Mouse (Mus musculus) cerebellum, adult (tissue): ENCODE data around the gene Rgs18.

Source experiments
- ATAC-seq: cut with Nextera tagmentation; 2 replicates; pipeline ENCODE4 v1.9.2; 2017; ENCODE audit warnings: mild to moderate bottlenecking, moderate library complexity, mixed read lengths; ENCODE audit not compliant: insufficient number of reproducible peaks, low FRiP score, low TSS enrichment

Rgs18 gene

DNA sequence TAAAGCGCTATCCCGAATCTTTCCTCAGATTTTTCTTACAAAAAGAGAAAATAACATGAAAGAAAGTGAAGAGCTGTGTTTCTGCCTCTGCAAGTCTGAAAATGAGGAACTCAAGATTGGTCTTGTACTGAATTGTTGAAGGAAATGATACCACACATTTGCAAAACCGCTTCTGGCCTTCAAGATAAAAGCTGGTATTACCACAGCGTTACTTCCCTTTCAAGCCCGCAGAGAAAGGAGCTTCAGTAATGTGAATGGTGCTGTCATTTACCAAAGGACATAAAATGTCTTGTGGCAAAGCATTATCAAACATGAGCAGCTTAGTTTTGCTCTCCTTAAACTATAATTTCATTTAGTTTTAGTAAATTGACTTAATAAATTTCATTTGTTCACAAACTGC, at the start of gene Rgs18:
Rgs18 (minus strand) TSS at position 105 of the 400 bp plus-strand sequence.
- ATAC-seq = no peak

DNA sequence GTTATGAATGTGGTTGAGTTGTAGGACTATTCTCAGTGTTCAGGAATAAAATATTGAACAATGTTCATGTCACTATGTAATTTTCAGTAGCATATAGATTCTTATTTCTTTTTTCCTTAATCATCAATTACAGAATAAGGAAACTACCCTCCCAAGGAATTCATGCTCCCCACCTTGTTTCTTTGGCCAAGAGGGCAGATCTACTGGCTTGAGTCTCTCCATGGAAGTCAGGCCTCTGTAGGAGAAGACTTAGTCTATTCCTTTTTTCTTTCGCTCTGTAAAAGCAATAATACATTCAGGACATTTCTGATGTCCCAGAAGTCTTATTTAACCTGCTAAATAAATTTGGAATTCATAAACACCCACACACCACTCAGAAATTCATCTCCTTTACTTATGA, 841 bp downstream of the Rgs18 start:
- no peak for ATAC-seq

DNA sequence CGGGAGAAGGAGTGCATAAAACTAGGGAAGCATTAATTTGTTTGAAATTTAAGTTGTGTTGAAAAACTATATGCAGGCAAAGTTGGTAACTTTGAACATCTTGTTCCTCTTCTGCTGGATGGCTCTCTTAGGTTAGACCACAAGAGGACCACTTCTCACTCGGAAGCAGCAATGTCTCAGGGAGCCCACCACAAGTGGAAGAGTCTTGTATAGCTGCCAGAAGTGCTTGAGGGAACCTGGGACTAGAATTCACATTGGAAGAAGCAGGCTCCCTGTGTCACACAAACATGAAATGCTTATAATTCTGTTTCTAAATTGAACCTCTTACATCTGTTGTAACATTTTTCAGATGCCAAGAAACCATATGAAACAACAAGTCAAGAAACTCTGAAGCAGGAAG, 9.0 kb downstream of the Rgs18 start:
- no peak for ATAC-seq

DNA sequence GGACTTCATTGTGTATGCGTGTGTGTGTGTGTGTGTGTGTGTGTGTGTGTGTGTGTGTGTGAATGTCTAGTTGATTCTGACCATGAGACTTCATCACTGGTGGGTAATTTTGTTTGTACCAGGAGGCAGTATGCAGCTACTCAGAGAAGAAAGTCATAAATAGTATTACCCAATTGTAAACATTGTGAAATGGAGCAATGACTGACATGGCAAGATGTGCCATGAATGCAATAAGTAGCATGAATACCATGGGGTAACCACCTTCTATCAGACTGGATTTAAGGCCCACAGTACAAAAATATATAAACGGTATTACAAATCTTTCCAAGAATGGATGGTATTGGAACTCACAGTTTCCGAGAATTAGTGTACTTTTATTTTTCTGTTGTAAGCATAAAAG, 14.4 kb downstream of the Rgs18 start:
- ATAC-seq = no peak

DNA sequence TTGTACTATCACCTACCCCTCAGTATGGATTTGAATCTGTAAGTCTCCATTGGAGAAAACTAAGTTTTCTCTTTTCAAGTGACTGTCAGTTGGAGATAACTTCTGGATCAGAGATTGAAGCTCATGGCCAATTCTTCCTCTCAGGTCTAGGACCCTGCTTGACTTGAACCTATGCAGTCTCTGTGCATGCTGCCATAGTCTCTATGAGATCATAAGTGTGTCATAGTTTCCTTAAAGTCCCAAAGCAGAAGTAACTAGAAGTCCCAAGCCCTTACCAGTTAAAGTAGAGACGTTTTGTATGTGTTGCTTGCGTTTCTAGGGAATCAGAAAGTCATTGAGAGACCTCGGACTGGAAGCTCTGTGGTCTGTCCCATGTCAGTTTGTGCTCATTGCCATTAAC, 24.5 kb downstream of the Rgs18 start:
- ATAC-seq = no peak

DNA sequence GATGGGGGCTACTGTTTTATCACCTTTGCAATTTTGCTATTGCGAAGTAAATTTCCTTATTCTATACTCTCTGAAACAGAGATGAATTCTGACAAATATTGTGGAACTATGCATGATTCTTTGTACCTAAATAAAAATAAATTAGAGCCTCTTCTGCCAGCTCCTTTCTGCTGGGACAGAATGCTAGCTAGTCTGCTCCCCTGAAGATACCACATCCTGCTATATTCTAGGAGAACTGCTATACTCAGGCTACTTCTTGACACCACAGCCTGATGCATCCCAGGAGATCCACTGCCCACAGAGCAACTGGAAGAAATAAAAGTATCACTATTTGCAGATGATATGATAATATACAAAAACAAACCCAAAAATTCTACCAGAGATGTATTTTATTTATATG, 29.1 kb downstream of the Rgs18 start:
- no peak for ATAC-seq

DNA sequence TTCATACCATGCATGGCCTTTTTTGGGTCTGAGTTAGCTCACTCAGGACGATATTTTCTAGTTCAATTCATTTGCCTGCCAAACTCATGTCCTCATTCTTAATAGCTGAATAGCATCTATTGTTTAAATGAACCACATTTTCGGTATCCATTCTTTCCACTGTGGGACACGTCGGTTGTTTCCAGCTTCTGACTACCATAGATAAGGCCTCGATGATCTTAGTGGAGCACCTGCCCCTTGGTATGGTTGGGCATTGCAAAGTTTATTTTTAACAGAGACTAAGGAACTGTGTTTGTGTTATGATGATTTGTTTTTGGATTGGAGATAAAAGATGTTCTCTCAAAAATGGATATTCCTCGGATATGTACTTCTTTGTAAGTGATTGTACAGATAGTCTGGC, 37.5 kb downstream of the Rgs18 start:
- no peak for ATAC-seq

DNA sequence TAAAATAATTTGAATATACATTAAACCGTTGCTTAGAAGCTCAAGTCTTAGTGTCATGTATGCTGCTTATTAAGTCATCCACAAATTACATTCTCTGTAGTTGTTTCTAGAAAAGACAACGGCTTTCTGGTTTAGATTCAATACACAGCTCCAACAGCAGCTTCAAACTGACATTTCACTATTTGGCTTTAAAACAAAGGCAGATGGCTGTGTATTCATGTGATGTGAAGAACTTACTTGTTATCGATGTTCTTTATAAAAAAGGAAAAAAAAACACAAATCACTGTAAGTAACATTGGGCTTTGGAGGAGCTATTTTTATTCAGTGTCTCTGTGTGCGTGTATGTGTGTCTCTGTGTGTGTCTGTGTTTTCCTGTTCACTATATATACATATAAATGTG, 54.5 kb downstream of the Rgs18 start:
- no peak for ATAC-seq

DNA sequence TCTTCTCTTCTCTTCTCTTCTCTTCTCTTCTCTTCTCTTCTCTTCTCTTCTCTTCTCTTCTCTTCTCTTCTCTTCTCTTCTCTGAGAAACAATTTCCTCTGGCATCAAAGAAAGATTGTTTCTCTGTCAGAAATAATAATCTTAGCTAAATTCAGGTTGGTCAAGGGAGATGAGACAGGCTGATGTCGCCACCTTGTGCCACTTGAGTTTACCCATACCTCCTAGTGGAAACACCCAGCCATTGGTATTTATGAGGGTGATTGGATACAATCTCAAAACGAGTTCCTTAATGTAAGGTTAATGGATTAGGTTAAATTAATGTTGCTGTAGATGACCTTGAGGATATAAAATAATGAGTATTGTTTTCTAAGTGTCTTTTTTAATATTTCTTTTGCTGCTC, 70.9 kb downstream of the Rgs18 start:
- ATAC-seq = no peak
